Mouse (Mus musculus) cortical plate, adult 2 months (tissue): Measurements from ENCODE around the gene Elf2.

Source experiments
- CTCF ChIP-seq: fragments of 200-500 bp; IDR thresholded peaks from 2 replicates; pipeline ENCODE4 v1.5.1; 2011; ENCODE audit warnings: mild to moderate bottlenecking, control low read depth, low read length; ENCODE audit not compliant: insufficient read depth; ENCODE audit errors: extremely low read depth
- POLR2A ChIP-seq: fragments of 200-500 bp; IDR thresholded peaks from 2 replicates; pipeline ENCODE4 v1.6.1; 2011; ENCODE audit warnings: mild to moderate bottlenecking, low read length, control low read depth; ENCODE audit not compliant: insufficient read depth; ENCODE audit errors: extremely low read depth

DNA sequence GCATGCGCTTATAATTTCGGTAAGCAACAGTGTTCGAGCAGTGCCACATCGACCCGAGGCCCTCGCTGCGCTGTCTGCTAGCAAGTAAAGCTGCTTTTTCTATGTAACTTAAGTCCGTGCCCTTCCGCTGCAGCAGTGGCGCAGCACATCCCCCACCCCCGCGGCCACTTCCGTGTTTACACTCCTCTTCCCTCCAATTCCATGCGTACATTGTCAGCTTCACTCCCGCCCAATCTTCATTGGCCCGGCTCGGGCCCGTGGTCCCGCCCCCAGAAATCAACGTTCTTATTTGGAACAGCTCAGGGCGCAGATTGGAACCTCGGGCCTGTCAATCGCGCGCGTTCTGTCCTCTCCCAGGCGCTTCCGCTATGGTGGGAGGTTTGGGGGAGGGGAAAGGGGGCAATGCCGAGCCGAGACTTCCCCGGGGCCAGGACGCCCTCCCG lies 64.5 kb downstream of the Elf2 start:
- TF ChIP-seq CTCF (no peak), POLR2A (peak; percentile 23; the same call in 1 of the 2 replicates)
